Mouse (Mus musculus) CH12.LX (cell line): Measurements from ENCODE around the gene Scrn3. TPM values are rescaled to one million over a fixed set of nuclear protein-coding genes. Genes with fewer than 3 reads are reported as not detected.

Source experiments
- DNase-seq: peaks from one replicate; pipeline ENCODE4 v3.0.0-alpha.2; 2013; ENCODE audit errors: extremely low read depth
- H3K27ac ChIP-seq: 2 replicates; pipeline ENCODE4 v1.5.1; 2012; ENCODE audit warnings: low read depth, mild to moderate bottlenecking, control low read depth, moderate library complexity; ENCODE audit not compliant: insufficient read depth
- H3K27me3 ChIP-seq: replicated peaks from 2 replicates; pipeline ENCODE3; 2012; ENCODE audit warnings: inconsistent platforms
- H3K36me3 ChIP-seq, 2 experiments: replicated peaks in 1 of 2; 2 replicates each; pipeline versions ENCODE3 to v1.6.1; 2012; ENCODE audit warnings: inconsistent platforms in 1 of 2, low read length in 1 of 2, mild to moderate bottlenecking in 1 of 2, mixed read lengths in 1 of 2, moderate library complexity in 1 of 2; ENCODE audit not compliant: control insufficient read depth in 1 of 2, insufficient read depth in 1 of 2
- H3K4me1 ChIP-seq, 2 experiments: 2 replicates each; pipeline ENCODE4 v1.6.1; 2012; ENCODE audit warnings: inconsistent platforms in 1 of 2, moderate library complexity in 1 of 2; ENCODE audit not compliant: insufficient read depth in 2 of 2, control insufficient read depth in 1 of 2
- H3K4me2 ChIP-seq: 2 replicates; pipeline ENCODE4 v1.6.1; 2012; ENCODE audit warnings: low read depth, mild to moderate bottlenecking, control low read depth; ENCODE audit not compliant: poor library complexity, insufficient read depth, severe bottlenecking
- H3K4me3 ChIP-seq, 3 experiments: fragments of 150-350 bp in 1 of 3; sonication (generic) in 1 of 3; replicated peaks in 1 of 3; 2 replicates each; pipeline versions ENCODE3 to v1.5.1; 2011 to 2012; ENCODE audit warnings: low read depth in 2 of 3, low read length in 2 of 3, mild to moderate bottlenecking in 2 of 3, moderate library complexity in 2 of 3, control low read depth in 1 of 3, improper control_type of control experiment in 1 of 3, inconsistent platforms in 1 of 3, mixed read lengths in 1 of 3; ENCODE audit not compliant: poor library complexity in 1 of 3
- H3K79me2 ChIP-seq: replicated peaks from 2 replicates; pipeline ENCODE4 v1.6.1; 2012; ENCODE audit warnings: mild to moderate bottlenecking, moderate library complexity; ENCODE audit not compliant: control insufficient read depth, poor library complexity, insufficient read depth, severe bottlenecking; ENCODE audit errors: extremely low read depth
- H3K9ac ChIP-seq: 2 replicates; pipeline ENCODE4 v1.6.1; 2012; ENCODE audit warnings: low read depth, mild to moderate bottlenecking, control low read depth, moderate library complexity; ENCODE audit not compliant: insufficient read depth
- H3K9me3 ChIP-seq: replicated peaks from 2 replicates; pipeline ENCODE3; 2012; ENCODE audit warnings: low read length, inconsistent platforms, mixed read lengths
- CTCF ChIP-seq, 2 experiments: IDR thresholded peaks in 1 of 2; conservative IDR thresholded peaks in 1 of 2; 2 replicates each; pipeline ENCODE4 v1.5.1; 2011 to 2012; ENCODE audit warnings: low read depth in 2 of 2, low read length in 2 of 2, improper control_type of control experiment in 1 of 2, inconsistent platforms in 1 of 2, mild to moderate bottlenecking in 1 of 2, moderate library complexity in 1 of 2
- ETS1 ChIP-seq: conservative IDR thresholded peaks from 2 replicates; pipeline ENCODE4 v1.6.1; 2012; ENCODE audit warnings: low read depth, mild to moderate bottlenecking, inconsistent platforms, low read length, improper control_type of control experiment, moderate library complexity
- GABPA ChIP-seq: IDR thresholded peaks from 2 replicates; pipeline ENCODE4 v1.6.1; 2012; ENCODE audit warnings: low read depth, low read length, improper control_type of control experiment, inconsistent platforms; ENCODE audit not compliant: insufficient replicate concordance
- HCFC1 ChIP-seq: IDR thresholded peaks from 2 replicates; pipeline ENCODE4 v1.6.1; 2012; ENCODE audit warnings: low read depth, mild to moderate bottlenecking, inconsistent platforms, low read length, improper control_type of control experiment
- JUND ChIP-seq: conservative IDR thresholded peaks from 2 replicates; pipeline ENCODE4 v1.6.1; 2011; ENCODE audit warnings: low read depth, low read length, improper control_type of control experiment
- KAT2A ChIP-seq: IDR thresholded peaks from 2 replicates; pipeline ENCODE4 v1.6.1; 2012; ENCODE audit warnings: low read length, improper control_type of control experiment, inconsistent platforms; ENCODE audit not compliant: insufficient replicate concordance
- MAX ChIP-seq: IDR thresholded peaks from 2 replicates; pipeline ENCODE4 v1.6.1; 2011; ENCODE audit warnings: low read length, improper control_type of control experiment
- MXI1 ChIP-seq: IDR thresholded peaks from 2 replicates; pipeline ENCODE4 v1.6.1; 2011; ENCODE audit warnings: mild to moderate bottlenecking, low read depth, low read length, improper control_type of control experiment
- NELFE ChIP-seq: IDR thresholded peaks from 2 replicates; pipeline ENCODE4 v1.6.1; 2011; ENCODE audit warnings: low read depth, low read length, improper control_type of control experiment
- NRF1 ChIP-seq: IDR thresholded peaks from 2 replicates; pipeline ENCODE4 v1.6.1; 2014; ENCODE audit warnings: low read depth, mild to moderate bottlenecking, inconsistent platforms, low read length, improper control_type of control experiment, moderate library complexity
- RAD21 ChIP-seq: IDR thresholded peaks from 2 replicates; pipeline ENCODE4 v1.6.1; 2011; ENCODE audit warnings: low read depth, mild to moderate bottlenecking, low read length, improper control_type of control experiment, moderate library complexity
- SIN3A ChIP-seq: IDR thresholded peaks from 2 replicates; pipeline ENCODE4 v1.6.1; 2012; ENCODE audit warnings: low read length, improper control_type of control experiment, inconsistent platforms
- SMC3 ChIP-seq: IDR thresholded peaks from 2 replicates; pipeline ENCODE4 v1.6.1; 2011; ENCODE audit warnings: low read depth, low read length, improper control_type of control experiment
- USF2 ChIP-seq: conservative IDR thresholded peaks from 2 replicates; pipeline ENCODE4 v1.6.1; 2011; ENCODE audit warnings: low read depth, low read length, improper control_type of control experiment
- ZC3H11A ChIP-seq: IDR thresholded peaks from 2 replicates; pipeline ENCODE4 v1.6.1; 2012; ENCODE audit warnings: low read depth, mild to moderate bottlenecking, inconsistent platforms, low read length, improper control_type of control experiment
- ZKSCAN1 ChIP-seq: IDR thresholded peaks from 2 replicates; pipeline ENCODE4 v1.6.1; 2012; ENCODE audit warnings: low read depth, inconsistent platforms, low read length, improper control_type of control experiment, borderline replicate concordance
- dilution Hi-C: fragments of 300-500 bp; cut with MboI; formaldehyde crosslinking; loops from 2 replicates; pipeline ENCODE4 v1.14.3; 2020; ENCODE audit warnings: low sequenced_read_pairs; ENCODE audit not compliant: extremely low pct_unique_long_range_greater_than_20kb, extremely low pct_ligation_motif_present
- in situ Hi-C: fragments of 300-500 bp; cut with MboI; formaldehyde crosslinking; loops from 3 replicates; pipeline ENCODE4 v1.14.3; 2019; ENCODE audit warnings: low sequenced_read_pairs, low pct_ligation_motif_present, low pct_unique_long_range_greater_than_20kb, mixed read lengths
- polyA plus RNA-seq: library from polyadenylated mRNA; unstranded; fragments of >175 nt; gene quantifications from 2 replicates; pipeline ENCODE4 v1.2.1, GENCODE M21; 2012; ENCODE audit warnings: low read depth; ENCODE audit not compliant: insufficient read length
- total RNA-seq, 2 experiments: library from RNA; depleted of rRNA; stranded (reverse); fragments of 300-350 nt in 1 of 2; fragments of >200 nt in 1 of 2; gene quantifications; 2 replicates each; pipeline ENCODE4 v1.2.3; 2012 to 2014

The Scrn3 gene
- total and polyA plus RNA-seq, 3 experiments, result 6.6 to 14.8 (median 11.1) TPM

- dilution Hi-C loops, result no loop called here
- in situ Hi-C loops, result loop anchor here (10.0 to 25.0 kb wide), 5 partner anchors 116 to 766 kb away; no protein-coding TSS in a partner anchor
- Histone ChIP-seq H3K4me3 (no peak overlapping the region), H3K4me2 (no peak overlapping the region), H3K27ac (no peak overlapping the region)
- TF ChIP-seq HCFC1 (no peak), GABPA (no peak)
- TF ChIP-seq, all 38 proteins: peak for 0
- peaks cover 12% of the 10 kb centered on the region for H3K27me3 ChIP-seq
- no peak overlapping the region for H3K9ac ChIP-seq
- no peak for DNase-seq
- no peaks in the 10 kb centered on the region for H3K79me2 ChIP-seq
- peaks cover 2 to 3% of the 10 kb centered on the region in 2 experiments for H3K36me3 ChIP-seq
- peaks cover 0 to 5% of the 10 kb centered on the region in 2 experiments; a peak in 1 of 4 replicates for H3K4me1 ChIP-seq
- H3K9me3 ChIP-seq, result no peaks in the 10 kb centered on the region
Observed at GRCm38 (mm10) chr2:73280356-73281047, 31.9 kb upstream of the Scrn3 start.

GRCm38 (mm10) chr2:73281048-73281661 is 31.2 kb upstream of the Scrn3 start:
- H3K4me2 ChIP-seq, result no peak overlapping the region

GRCm38 (mm10) chr2:73281707-73282106 is 30.7 kb upstream of the Scrn3 start:
- in situ Hi-C loops, result loop anchor here (10.0 to 25.0 kb wide), 5 partner anchors 117 to 767 kb away; no protein-coding TSS in a partner anchor
- H3K4me2 ChIP-seq, result no peak overlapping the region

More at GRCm38 (mm10) chr2:73281048-73281661, 31.2 kb upstream of the Scrn3 start:
- no peak overlapping the region for H3K4me3 ChIP-seq
- H3K9ac ChIP-seq, result no peak overlapping the region
- H3K4me1 ChIP-seq, result peaks cover 0 to 5% of the 10 kb centered on the region in 2 experiments; a peak in 1 of 4 replicates
- H3K27ac ChIP-seq, result no peak overlapping the region
- dilution Hi-C loops, result no loop called here
- H3K36me3 ChIP-seq, result peaks cover 2 to 5% of the 10 kb centered on the region in 2 experiments
- DNase-seq, result no peak
- H3K79me2 ChIP-seq, result no peaks in the 10 kb centered on the region
- peaks cover 6% of the 10 kb centered on the region for H3K27me3 ChIP-seq
- H3K9me3 ChIP-seq, result no peaks in the 10 kb centered on the region
- TF ChIP-seq KAT2A, result no peak
- TF ChIP-seq, all 38 proteins: peak for 0
- in situ Hi-C loops, result loop anchor here (10.0 to 25.0 kb wide), 5 partner anchors 116 to 766 kb away; no protein-coding TSS in a partner anchor

More at GRCm38 (mm10) chr2:73281707-73282106, 30.7 kb upstream of the Scrn3 start:
- Histone ChIP-seq H3K36me3 (peaks cover 2 to 10% of the 10 kb centered on the region in 2 experiments), H3K9ac (no peak overlapping the region), H3K27me3 (peaks cover 2% of the 10 kb centered on the region), H3K9me3 (no peaks in the 10 kb centered on the region), H3K4me3 (no peak overlapping the region), H3K4me1 (peaks cover 0 to 5% of the 10 kb centered on the region in 2 experiments; a peak in 1 of 4 replicates), H3K27ac (no peak overlapping the region), H3K79me2 (no peaks in the 10 kb centered on the region)
- no peak for DNase-seq
- TF ChIP-seq CTCF (conservative IDR thresholded peaks at IDR 0.05 in 1 of 2, IDR thresholded peaks at IDR 0.05 in 1 of 2; ENCODE audit: low read depth in 2 of 2, low read length in 2 of 2) (peak; percentile 10 to 61; a peak in 2 of 4 replicates), ZC3H11A (no peak), NELFE (no peak), SIN3A (no peak), NRF1 (no peak), SMC3 (peak; percentile 31), JUND (no peak), MXI1 (no peak), USF2 (no peak), RAD21 (peak; percentile 67), ETS1 (no peak), ZKSCAN1 (no peak), MAX (no peak)
- dilution Hi-C loops, result no loop called here
